Mouse (Mus musculus): ENCODE measurements around the gene Klhl35. TPM values are rescaled to one million over a fixed set of nuclear protein-coding genes. Genes with fewer than 3 reads are reported as not detected.
A peak's percentile ranks its signal among the peaks of the same experiment; 100 is the strongest.
"Not testable (repeated sequence)": the region's sequence is repeated elsewhere in the genome, so short reads cannot be mapped to it uniquely, and the experiment has no call there.

Klhl35 gene
- polyA plus RNA-seq, 1 experiment from 2014 or later: 39.2 TPM

- H3K9ac ChIP-seq; H3K4me3 ChIP-seq; H3K27me3 ChIP-seq; H3K36me3 ChIP-seq; ATAC-seq (ENCODE audit: low FRiP score); H3K27ac ChIP-seq; H3K4me1 ChIP-seq; H3K4me2 ChIP-seq (replicated peaks); H3K9me3 ChIP-seq (replicated peaks): not testable (repeated sequence)
- WGBS: 40% methylated on average over 2 of the region's 2 CpGs
Measured at GRCm38 (mm10) chr7:99508187-99508586, 42.4 kb downstream of the Klhl35 start.

GRCm38 (mm10) chr7:99510087-99510501, 44.3 kb downstream of the Klhl35 start:
- no peaks in the 10 kb centered on the region for H3K27me3 ChIP-seq
- H3K9ac ChIP-seq: no peak overlapping the region
- H3K4me2 ChIP-seq (replicated peaks): peak overlapping the region; percentile 31; the same call in 1 of the 2 replicates

GRCm38 (mm10) chr7:99516092-99516813, 50.4 kb downstream of the Klhl35 start:
- ATAC-seq (ENCODE audit: low FRiP score): no peak
- Histone ChIP-seq H3K4me2 (replicated peaks) (no peak overlapping the region), H3K27ac (no peak overlapping the region), H3K9ac (no peak overlapping the region), H3K9me3 (replicated peaks) (no peaks in the 10 kb centered on the region), H3K27me3 (no peaks in the 10 kb centered on the region), H3K4me3 (no peak overlapping the region), H3K4me1 (no peaks in the 10 kb centered on the region), H3K36me3 (no peaks in the 10 kb centered on the region)
- WGBS: 85% methylated on average over 9 of the region's 9 CpGs

More at GRCm38 (mm10) chr7:99510087-99510501, 44.3 kb downstream of the Klhl35 start:
- H3K4me1 ChIP-seq: peaks cover 8% of the 10 kb centered on the region
- peak overlapping the region; percentile 40 for H3K27ac ChIP-seq
- H3K9me3 ChIP-seq (replicated peaks): no peaks in the 10 kb centered on the region
- WGBS: 4% methylated on average over 8 of the region's 8 CpGs
- no peak overlapping the region for H3K4me3 ChIP-seq
- no peaks in the 10 kb centered on the region for H3K36me3 ChIP-seq
- peak; percentile 54; the same call in 1 of the 2 replicates for ATAC-seq (ENCODE audit: low FRiP score)

- H3K4me1 ChIP-seq: no peaks in the 10 kb centered on the region
- no peak for ATAC-seq (ENCODE audit: low FRiP score)
- no peak overlapping the region for H3K27ac ChIP-seq
Measured at GRCm38 (mm10) chr7:99516814-99517157, 51.0 kb downstream of the Klhl35 start.

GRCm38 (mm10) chr7:99518954-99519644, 53.3 kb downstream of the Klhl35 start:
- H3K9me3 ChIP-seq (replicated peaks): no peaks in the 10 kb centered on the region
- H3K4me1 ChIP-seq: no peaks in the 10 kb centered on the region
- ATAC-seq (ENCODE audit: low FRiP score): no peak
- H3K9ac ChIP-seq: no peak overlapping the region
- no peaks in the 10 kb centered on the region for H3K36me3 ChIP-seq
- H3K27me3 ChIP-seq: no peaks in the 10 kb centered on the region
- 68% methylated on average over 4 of the region's 4 CpGs for WGBS
- H3K4me3 ChIP-seq: no peak overlapping the region
- H3K27ac ChIP-seq: no peak overlapping the region
- H3K4me2 ChIP-seq (replicated peaks): no peak overlapping the region

More at GRCm38 (mm10) chr7:99516814-99517157, 51.0 kb downstream of the Klhl35 start:
- H3K27me3 ChIP-seq: no peaks in the 10 kb centered on the region
- 86% methylated on average over 3 of the region's 3 CpGs for WGBS
- no peak overlapping the region for H3K9ac ChIP-seq
- H3K4me2 ChIP-seq (replicated peaks): no peak overlapping the region
- no peaks in the 10 kb centered on the region for H3K36me3 ChIP-seq
- no peaks in the 10 kb centered on the region for H3K9me3 ChIP-seq (replicated peaks)
- H3K4me3 ChIP-seq: no peak overlapping the region

- H3K9ac ChIP-seq: no peak overlapping the region
- no peak overlapping the region for H3K4me2 ChIP-seq (replicated peaks)
- H3K9me3 ChIP-seq (replicated peaks): no peaks in the 10 kb centered on the region
- no peaks in the 10 kb centered on the region for H3K4me1 ChIP-seq
- 77% methylated on average over 8 of the region's 8 CpGs for WGBS
- no peaks in the 10 kb centered on the region for H3K27me3 ChIP-seq
- H3K36me3 ChIP-seq: no peaks in the 10 kb centered on the region
- H3K27ac ChIP-seq: no peak overlapping the region
- no peak overlapping the region for H3K4me3 ChIP-seq
- no peak for ATAC-seq (ENCODE audit: low FRiP score)
Measured at GRCm38 (mm10) chr7:99523121-99523520, 57.3 kb downstream of the Klhl35 start.

Other genes starting within 250 kb of the Klhl35 start
- gene Mogat2, start 227.4 kb upstream of the Klhl35 start, polyA plus RNA-seq (2016; fragmentation: Nextera tagmentation; extraction: Ambion mirVana): 5.3 and 6.3 TPM in 2 replicates
- gene Map6, start 198.6 kb upstream of the Klhl35 start, polyA plus RNA-seq (2016; fragmentation: Nextera tagmentation; extraction: Ambion mirVana): 103 and 105 TPM in 2 replicates
- gene Serpinh1, start 112.8 kb upstream of the Klhl35 start, polyA plus RNA-seq (2016; fragmentation: Nextera tagmentation; extraction: Ambion mirVana): 838 and 891 TPM in 2 replicates
- 43.8 and 44.5 TPM in 2 replicates for gene Gdpd5, start 84.6 kb upstream of the Klhl35 start, polyA plus RNA-seq (2016; fragmentation: Nextera tagmentation; extraction: Ambion mirVana)
- gene Rps3, start 17.7 kb downstream of the Klhl35 start, polyA plus RNA-seq (2016; fragmentation: Nextera tagmentation; extraction: Ambion mirVana): 512 and 534 TPM in 2 replicates
- gene Arrb1, start 69.5 kb downstream of the Klhl35 start, polyA plus RNA-seq (2016; fragmentation: Nextera tagmentation; extraction: Ambion mirVana): 16.7 TPM in 2 replicates
- 1.6 and 2.2 TPM in 2 replicates for gene Tpbgl, start 161.1 kb downstream of the Klhl35 start, polyA plus RNA-seq (2016; fragmentation: Nextera tagmentation; extraction: Ambion mirVana)
- gene Slco2b1, start 245.3 kb downstream of the Klhl35 start, polyA plus RNA-seq (2016; fragmentation: Nextera tagmentation; extraction: Ambion mirVana): 3.2 and 3.8 TPM in 2 replicates

All from hindbrain, embryonic 12.5 days (tissue).